Mouse (Mus musculus) layer of hippocampus, adult 2 months (tissue): ENCODE data around the gene Clcf1. TPM values are rescaled to one million over a fixed set of nuclear protein-coding genes. Genes with fewer than 3 reads are reported as not detected.
A peak's percentile ranks its signal among the peaks of the same experiment; 100 is the strongest.

ENCODE experiments used
- DNase-seq, 2 experiments: peaks; one replicate each; pipeline ENCODE4 v3.0.0; 2022; ENCODE audit warnings: low spot score in 2 of 2
- H3K27ac ChIP-seq: fragments of 200-600 bp; 2 replicates; pipeline ENCODE4 v1.8.1; 2022
- H3K4me3 ChIP-seq: fragments of 200-600 bp; 2 replicates; pipeline ENCODE4 v1.8.1; 2022; ENCODE audit warnings: mild to moderate bottlenecking
- CTCF ChIP-seq: fragments of 200-600 bp; conservative IDR thresholded peaks from 2 replicates; pipeline ENCODE4 v1.8.1; 2022; ENCODE audit warnings: antibody characterized with exemption, mild to moderate bottlenecking, moderate library complexity
- total RNA-seq, 2 experiments: library from RNA; stranded (reverse); gene quantifications; 2 replicates each; pipeline ENCODE4 v1.2.3; 2021

Clcf1 gene
- total RNA-seq, 2 experiments from 2014 or later: 0.61 to 0.76 TPM

GRCm38 (mm10) chr19:4184976-4185975, 28.8 kb upstream of the Clcf1 start:
- H3K27ac ChIP-seq: peak overlapping the region; percentile 86; the same call in 1 of the 2 replicates
- DNase-seq: no peak
- no peak for TF ChIP-seq CTCF
- no peak overlapping the region for H3K4me3 ChIP-seq

GRCm38 (mm10) chr19:4187303-4187702, 26.7 kb upstream of the Clcf1 start:
- TF ChIP-seq CTCF: no peak
- DNase-seq: no peak
- H3K27ac ChIP-seq: no peak overlapping the region
- H3K4me3 ChIP-seq: no peak overlapping the region

- Histone ChIP-seq H3K27ac (no peak overlapping the region), H3K4me3 (no peak overlapping the region)
- DNase-seq: no peak
- no peak for TF ChIP-seq CTCF
These were observed 24.9 kb upstream of the Clcf1 start for GRCm38 (mm10) chr19:4189051-4189620.

DNA sequence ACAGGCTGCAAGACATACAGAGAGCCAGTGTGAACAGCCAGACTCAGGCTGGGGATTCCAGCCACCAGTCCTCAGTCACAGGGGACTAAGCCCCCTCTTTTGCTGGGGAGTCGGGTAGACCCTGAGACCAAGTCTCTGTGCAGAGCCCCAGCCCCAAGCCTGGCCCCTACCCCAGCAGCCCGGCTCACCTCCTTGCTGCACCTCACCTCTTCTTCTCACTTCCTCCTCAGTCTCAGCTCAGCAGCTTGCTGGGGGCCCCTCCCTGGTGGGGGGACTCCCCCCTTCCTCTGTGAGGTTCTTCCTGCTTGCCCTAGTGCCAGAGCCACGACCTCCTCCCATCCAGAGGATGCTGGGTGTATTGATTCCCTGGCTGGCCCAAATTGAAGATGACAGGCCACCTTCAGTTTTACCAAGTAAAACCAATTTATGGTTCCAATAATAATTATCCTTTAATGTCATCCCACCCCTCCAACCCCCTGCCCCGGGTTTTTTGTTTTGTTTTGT, 23.2 kb upstream of the Clcf1 start, which contains the start of gene Tbc1d10c:
Tbc1d10c (minus strand) TSS at position 454 of the 504 bp plus-strand sequence.
- Histone ChIP-seq H3K4me3 (peak within 1 kb of the TSS; percentile 88), H3K27ac (peak within 1 kb of the TSS; percentile 99)
- DNase-seq: no peak
- TF ChIP-seq CTCF: no peak

GRCm38 (mm10) chr19:4191528-4192250, 22.3 kb upstream of the Clcf1 start, which contains the start of gene Ppp1ca:
Gene Ppp1ca, plus strand, starts transcription at chr19:4192065.
- Histone ChIP-seq H3K27ac (peak within 1 kb of the TSS; percentile 99), H3K4me3 (peak within 1 kb of the TSS; percentile 88)
- peak; percentile 92 to 96 for DNase-seq
- peak; percentile 86 for TF ChIP-seq CTCF

DNA sequence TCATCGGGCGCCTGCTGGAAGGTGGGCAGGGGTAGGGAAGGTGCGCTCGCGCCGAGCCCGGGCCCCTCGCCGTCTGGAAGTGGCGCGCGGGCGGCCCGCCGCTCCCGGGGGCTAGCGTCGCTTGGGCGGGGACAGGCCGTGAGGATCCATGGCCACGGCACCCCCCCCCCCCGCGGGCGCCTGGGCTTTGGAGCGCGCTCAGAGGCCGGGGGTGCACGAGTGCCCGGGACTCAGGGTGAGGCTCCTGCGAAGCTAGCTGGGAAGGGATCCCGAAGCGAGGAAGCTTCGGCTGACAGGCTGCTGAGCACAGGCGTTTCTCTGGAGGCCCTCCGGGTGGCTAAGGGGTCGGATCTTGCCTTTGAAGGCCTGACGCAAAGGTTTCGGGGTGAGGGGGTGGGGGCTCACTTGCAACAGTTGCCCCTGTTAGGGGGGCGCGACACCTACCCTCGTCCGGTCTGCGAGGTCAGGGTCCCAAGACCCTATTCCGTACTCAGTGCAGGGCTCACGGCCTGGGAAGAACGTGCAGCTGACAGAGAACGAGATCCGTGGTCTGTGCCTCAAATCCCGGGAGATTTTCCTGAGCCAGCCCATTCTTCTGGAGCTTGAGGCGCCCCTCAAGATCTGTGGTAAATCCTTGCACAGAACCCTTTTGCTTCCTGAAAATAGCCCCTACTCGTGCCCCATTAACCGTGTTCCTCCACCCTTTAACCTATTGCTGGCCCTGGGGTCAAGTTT, 21.6 kb upstream of the Clcf1 start:
- H3K4me3 ChIP-seq: peak overlapping the region; percentile 88
- no peak for TF ChIP-seq CTCF
- DNase-seq: no peak
- H3K27ac ChIP-seq: peak overlapping the region; percentile 99

GRCm38 (mm10) chr19:4193129-4193528, 20.9 kb upstream of the Clcf1 start:
- TF ChIP-seq CTCF: no peak
- peak overlapping the region; percentile 99 for H3K27ac ChIP-seq
- H3K4me3 ChIP-seq: peak overlapping the region; percentile 88
- DNase-seq: no peak

GRCm38 (mm10) chr19:4194021-4194724, 19.9 kb upstream of the Clcf1 start:
- no peak for DNase-seq
- Histone ChIP-seq H3K4me3 (no peak overlapping the region), H3K27ac (no peak overlapping the region)
- no peak for TF ChIP-seq CTCF

- DNase-seq: no peak
- H3K27ac ChIP-seq: peak overlapping the region; percentile 51
- TF ChIP-seq CTCF: no peak
- H3K4me3 ChIP-seq: no peak overlapping the region
These were observed 19.0 kb upstream of the Clcf1 start for GRCm38 (mm10) chr19:4194776-4195650.

DNA sequence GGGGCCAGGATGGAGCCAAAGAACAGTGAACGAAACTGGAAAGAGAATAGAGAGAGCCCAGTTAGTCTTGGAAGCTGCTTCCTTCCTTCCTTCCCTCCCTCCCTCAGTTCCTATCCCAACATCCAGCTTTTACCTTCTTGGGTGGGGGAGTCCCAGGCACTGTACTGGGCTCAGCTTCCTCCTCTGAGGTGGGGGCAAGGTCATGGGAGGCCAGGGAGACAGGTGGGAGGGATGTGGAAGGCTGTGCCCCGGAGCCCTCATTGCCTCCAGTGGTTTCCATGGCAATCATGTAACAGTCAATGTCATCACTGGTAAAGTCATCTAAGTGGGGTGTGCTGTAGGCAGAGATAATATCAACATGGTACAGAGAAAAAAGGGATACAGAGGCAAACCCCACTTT, 18.0 kb upstream of the Clcf1 start:
- no peak overlapping the region for H3K4me3 ChIP-seq
- TF ChIP-seq CTCF: no peak
- no peak for DNase-seq
- peak overlapping the region; percentile 51; the same call in 1 of the 2 replicates for H3K27ac ChIP-seq
